Mouse (Mus musculus) spleen, embryonic (tissue): ENCODE data around the gene Creb3l1.

Experiments used
- CTCF ChIA-PET: fragments of 350-600 bp; sonication (Branson Sonifier 250); formaldehyde crosslinking; loops from one replicate; lab custom pipeline; 2022; lab: Charles Lee

Creb3l1 gene

GRCm38 (mm10) chr2:92041538-92041937, 17.2 kb upstream of the Creb3l1 start:
- CTCF ChIA-PET: no interaction called here

GRCm38 (mm10) chr2:92034273-92034672, 10.0 kb upstream of the Creb3l1 start:
- CTCF ChIA-PET: no interaction called here

GRCm38 (mm10) chr2:92030554-92030953, 6.3 kb upstream of the Creb3l1 start:
- CTCF ChIA-PET: no interaction called here

- CTCF ChIA-PET: no interaction called here
These were observed 5.3 kb upstream of the Creb3l1 start for GRCm38 (mm10) chr2:92029387-92030133.

GRCm38 (mm10) chr2:92027811-92028590, 3.7 kb upstream of the Creb3l1 start:
- CTCF ChIA-PET: no interaction called here

- CTCF ChIA-PET: no interaction called here
These were observed 1.7 kb upstream of the Creb3l1 start for GRCm38 (mm10) chr2:92025966-92026365.

GRCm38 (mm10) chr2:92025202-92025601, 900 bp upstream of the Creb3l1 start:
- CTCF ChIA-PET: no interaction called here

GRCm38 (mm10) chr2:92023362-92024273, 684 bp downstream of the Creb3l1 start:
- CTCF ChIA-PET: interaction anchor here (0.5 kb wide), 1 partner anchor 36 kb away, joined by 3 read pairs; no protein-coding TSS in a partner anchor

- CTCF ChIA-PET: interaction anchor here (0.5 kb wide), 1 partner anchor 78 kb away, joined by 3 read pairs; no protein-coding TSS in a partner anchor
These were observed 3.5 kb downstream of the Creb3l1 start for GRCm38 (mm10) chr2:92020676-92021265.

- CTCF ChIA-PET: no interaction called here
These were observed 6.9 kb downstream of the Creb3l1 start for GRCm38 (mm10) chr2:92017440-92017839.

- CTCF ChIA-PET: no interaction called here
These were observed 7.3 kb downstream of the Creb3l1 start for GRCm38 (mm10) chr2:92016981-92017380.

GRCm38 (mm10) chr2:92014891-92015290, 9.4 kb downstream of the Creb3l1 start:
- CTCF ChIA-PET: no interaction called here

GRCm38 (mm10) chr2:92014248-92014647, 10.1 kb downstream of the Creb3l1 start:
- CTCF ChIA-PET: no interaction called here

- CTCF ChIA-PET: no interaction called here
These were observed 11.4 kb downstream of the Creb3l1 start for GRCm38 (mm10) chr2:92012768-92013445.

GRCm38 (mm10) chr2:92011424-92012353, 12.6 kb downstream of the Creb3l1 start:
- CTCF ChIA-PET: no interaction called here

- CTCF ChIA-PET: interaction anchor here (0.5 kb wide), 1 partner anchor 82 kb away, joined by 8 read pairs; the partner anchor contains the start of gene Chrm4
These were observed 15.5 kb downstream of the Creb3l1 start for GRCm38 (mm10) chr2:92008623-92009404.

GRCm38 (mm10) chr2:92007933-92008622, 16.2 kb downstream of the Creb3l1 start:
- CTCF ChIA-PET: interaction anchor here (0.5 to 0.7 kb wide), 3 partner anchors 21 to 133 kb away, joined by 3 to 8 read pairs (median 8); partner anchors contain the start of gene Chrm4
